Mouse (Mus musculus): ENCODE results near the gene Gm20747.
"Not testable (repeated sequence)": the region's sequence is repeated elsewhere in the genome, so short reads cannot be mapped to it uniquely, and the experiment has no call there.

Gm20747 gene

GRCm38 (mm10) chrY:53418191-53418590 lies at the start of gene Gm20747:
Gene Gm20747, minus strand, starts transcription at chrY:53418291.
- not testable (repeated sequence) for DNase-seq (ENCODE audit: low spot score)
